In the genomic region with DNA sequence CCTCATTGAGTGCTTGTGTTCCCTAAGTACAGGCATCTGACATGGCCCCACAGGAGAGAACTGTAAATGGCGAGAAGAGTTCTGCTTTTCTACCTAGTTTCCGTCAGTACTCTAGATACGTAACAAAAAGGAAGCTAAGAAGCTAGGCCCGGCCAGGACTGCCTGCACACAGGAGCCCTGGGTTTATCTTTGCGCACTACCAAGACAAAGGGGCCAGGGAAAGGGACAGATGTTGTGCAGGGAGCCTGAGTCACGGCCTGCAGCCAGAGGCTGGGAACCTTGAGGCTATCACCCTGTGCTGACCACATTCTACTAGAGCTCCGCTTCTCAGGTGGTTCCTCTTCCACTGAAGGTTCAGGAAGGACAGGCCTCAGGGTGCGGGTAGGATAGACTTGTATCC, we compare ENCODE assay signal across 24 mouse cellular contexts. TPM values are rescaled to one million over a fixed set of nuclear protein-coding genes. Genes with fewer than 3 reads are reported as not detected.
DNase-seq lines count a peak whose midpoint lies in the region; ATAC-seq and TF ChIP-seq lines count a peak whose summit lies in the region.
"Had no signal": no experiment of that assay in that cellular context is flagged by ENCODE, and none has a peak within 500 bp of the region (broad histone marks: within the 10 kb centered on the region; RNA-seq: fewer than 3 reads in every experiment).

No protein-coding gene starts in this region.

- peak; percentile 50 to 57; a peak in 3 of 4 replicates for TF ChIP-seq EP300 in MEL (IDR thresholded peaks at IDR 0.05; ENCODE audit: low read depth in 1 of 2, low read length in 2 of 2)

- TF ChIP-seq RAD21 in MEL (IDR thresholded peaks at IDR 0.05; ENCODE audit: low read depth, low read length), result no peak

- H3K36me3 ChIP-seq in G1E (replicated peaks) (peaks cover 79% of the 10 kb centered on the region), MEL (ENCODE audit: control insufficient read depth in 1 of 2, insufficient read depth in 2 of 2, low read length in 2 of 2) (peaks cover 0 to 13% of the 10 kb centered on the region in 2 experiments; a peak in 3 of 4 replicates)
- 0 out of 2 replicates have a peak, but pooled peaks cover 2% of the 10 kb centered on the region for H3K36me3 ChIP-seq in liver, embryonic 16.5 days (ENCODE audit: control insufficient read depth, insufficient read depth)

- H3K4me1 ChIP-seq in G1E (ENCODE audit: insufficient read depth, low read depth, low read length) (peaks cover 23% of the 10 kb centered on the region), MEL (ENCODE audit: control insufficient read depth in 1 of 2, insufficient read depth in 2 of 2, low read length in 2 of 2) (peaks cover 13 to 19% of the 10 kb centered on the region in 2 experiments)
- peaks cover 7% of the 10 kb centered on the region for H3K4me1 ChIP-seq in liver, embryonic 16.5 days (ENCODE audit: control insufficient read depth, low read depth, low read length)
- H3K4me1 ChIP-seq: embryonic facial prominence, embryonic 13.5 days; forebrain, embryonic 12.5 days; limb, embryonic 13.5 days had no signal

- 0 out of 4 replicates have a peak, but pooled peaks of 1 of the 2 experiments have one; percentile 30 for TF ChIP-seq POLR2A in MEL (IDR thresholded peaks at IDR 0.05; ENCODE audit: control insufficient read depth in 1 of 2, insufficient read depth in 1 of 2, low read depth in 1 of 2, low read length in 2 of 2, poor library complexity in 1 of 2)

- TF ChIP-seq CTCF in G1E (IDR thresholded peaks at IDR 0.05; ENCODE audit: low read depth, low read length) (no peak), MEL (IDR thresholded peaks at IDR 0.05 in 2 of 3, conservative IDR thresholded peaks at IDR 0.05 in 1 of 3; ENCODE audit: control insufficient read depth in 1 of 3, insufficient read depth in 1 of 3, low read depth in 2 of 3, low read length in 3 of 3, poor library complexity in 1 of 3, severe bottlenecking in 1 of 3) (no peak)

- H3K27ac ChIP-seq in MEL (ENCODE audit: control insufficient read depth, low read depth, low read length), result peak overlapping the region; percentile 84
- no peak overlapping the region for H3K27ac ChIP-seq in liver, embryonic 16.5 days (ENCODE audit: low read length)
- H3K27ac ChIP-seq: embryonic facial prominence, embryonic 13.5 days; forebrain, embryonic 12.5 days; heart, embryonic 13.5 days; hindbrain, embryonic 14.5 days; layer of hippocampus, adult 2 months; limb, embryonic 13.5 days had no signal

- DNase-seq in G1E (ENCODE audit: low spot score) (no peak), MEL (ENCODE audit: low read depth, low spot score) (peak; percentile 93)
- DNase-seq in lung, adult 18-20 months, result no peak
- DNase-seq in cerebellum, adult 11 months, result no peak
- DNase-seq in retina, postnatal 1 day, result no peak
- DNase-seq: adrenal gland, postnatal 14 days; cerebellum, adult 9-11 months; gastrocnemius, postnatal 25 days; heart, adult 18-20 months; kidney, adult 9 months; kidney, postnatal 14 days; lung, embryonic 14.5 days; right cerebral cortex, postnatal 14 days; thymus, postnatal 25 days had no signal

- H3K9ac ChIP-seq in MEL (ENCODE audit: control insufficient read depth, low read depth, low read length, poor library complexity, severe bottlenecking), result peak overlapping the region; percentile 34
- H3K9ac ChIP-seq in liver, embryonic 16.5 days (ENCODE audit: low read depth, low read length), result no peak overlapping the region
- H3K9ac ChIP-seq: embryonic facial prominence, embryonic 13.5 days; forebrain, embryonic 12.5 days; heart, embryonic 13.5 days; hindbrain, embryonic 14.5 days; limb, embryonic 13.5 days; lung, embryonic 14.5 days had no signal

- no peak overlapping the region for H3K4me2 ChIP-seq in liver, embryonic 16.5 days (ENCODE audit: low read depth, low read length)
- H3K4me2 ChIP-seq: embryonic facial prominence, embryonic 13.5 days; forebrain, embryonic 12.5 days; heart, embryonic 13.5 days; hindbrain, embryonic 14.5 days; limb, embryonic 13.5 days; lung, embryonic 14.5 days had no signal

- 33% methylated on average over 8 of the region's 8 CpGs for WGBS in liver, embryonic 16.5 days (ENCODE audit: insufficient replicate concordance)

- ATAC-seq in G1E (ENCODE audit: extremely low read depth, insufficient number of reproducible peaks, low FRiP score, poor library complexity, severe bottlenecking), result peak; percentile 40
- ATAC-seq in hematopoietic stem cell, adult 5-6 weeks (replicated peaks in 1 of 2; ENCODE audit: insufficient read depth in 1 of 2, low FRiP score in 2 of 2, low TSS enrichment in 1 of 2, low read depth in 1 of 2, poor library complexity in 2 of 2, severe bottlenecking in 2 of 2), result peak; percentile 28 to 38; a peak in 2 of 4 replicates
- ATAC-seq in liver, embryonic 16.5 days (ENCODE audit: low read depth), result 0 out of 2 replicates have a peak, but pooled peaks have one; percentile 21
- ATAC-seq: inflammation-experienced regulatory T-cells, adult 6 months had no signal

- no peaks in the 10 kb centered on the region for H3K27me3 ChIP-seq in G1E (ENCODE audit: insufficient read depth, low read length)
- no peaks in the 10 kb centered on the region for H3K27me3 ChIP-seq in MEL (ENCODE audit: control insufficient read depth in 1 of 2, insufficient read depth in 2 of 2, low read length in 2 of 2)
- H3K27me3 ChIP-seq in liver, embryonic 16.5 days (ENCODE audit: control insufficient read depth, insufficient read depth, low read depth, low read length), result no peaks in the 10 kb centered on the region
- H3K27me3 ChIP-seq: embryonic facial prominence, embryonic 13.5 days; forebrain, embryonic 12.5 days; heart, embryonic 13.5 days; limb, embryonic 13.5 days had no signal

- no peaks in the 10 kb centered on the region for H3K9me3 ChIP-seq in G1E (replicated peaks)
- H3K9me3 ChIP-seq in MEL (replicated peaks; ENCODE audit: insufficient read depth, low read length), result no peaks in the 10 kb centered on the region
- no peaks in the 10 kb centered on the region for H3K9me3 ChIP-seq in liver, embryonic 16.5 days (replicated peaks; ENCODE audit: control insufficient read depth, low read length)
- H3K9me3 ChIP-seq: embryonic facial prominence, embryonic 13.5 days; forebrain, embryonic 12.5 days; heart, embryonic 13.5 days; limb, embryonic 13.5 days had no signal

- no peaks in the 10 kb centered on the region for H3K79me2 ChIP-seq in MEL (ENCODE audit: control insufficient read depth, insufficient read depth, low read length, poor library complexity)

- H3K4me3 ChIP-seq in G1E (ENCODE audit: low read depth, low read length) (no peak overlapping the region), MEL (ENCODE audit: control insufficient read depth in 1 of 2, insufficient read depth in 1 of 2, low read depth in 2 of 2, low read length in 2 of 2) (peak overlapping the region in 1 of 2 experiments; percentile 0; a peak in 2 of 4 replicates)
- H3K4me3 ChIP-seq in liver, embryonic 16.5 days (ENCODE audit: low read depth, low read length), result no peak overlapping the region
- H3K4me3 ChIP-seq: embryonic facial prominence, embryonic 13.5 days; erythroblast, embryonic 14.5 days; forebrain, embryonic 12.5 days; heart, embryonic 13.5 days; layer of hippocampus, adult 2 months; limb, embryonic 13.5 days had no signal

TF ChIP-seq in MEL, 35 proteins besides CTCF, POLR2A, EP300 and RAD21 (continues in another document):
- peak; percentile 34; the same call in 1 of the 2 replicates for TF ChIP-seq NRF1 (IDR thresholded peaks at IDR 0.05; ENCODE audit: insufficient read depth, low read depth, low read length, poor library complexity, severe bottlenecking)
- TF ChIP-seq POLR2AphosphoS2 (IDR thresholded peaks at IDR 0.05; ENCODE audit: low read length), result no peak
- peak; percentile 63; the same call in 1 of the 2 replicates for TF ChIP-seq ETS1 (IDR thresholded peaks at IDR 0.05; ENCODE audit: low read depth, low read length)
- 0 out of 2 replicates have a peak, but pooled peaks have one; percentile 14 for TF ChIP-seq RCOR1 (IDR thresholded peaks at IDR 0.05; ENCODE audit: low read depth, low read length)
- peak; percentile 50; the same call in 1 of the 2 replicates for TF ChIP-seq TCF12 (IDR thresholded peaks at IDR 0.05; ENCODE audit: low read depth, low read length)
- TF ChIP-seq GATA1 (IDR thresholded peaks at IDR 0.05; ENCODE audit: low read depth, low read length), result peak; percentile 54
- no peak for TF ChIP-seq MXI1 (IDR thresholded peaks at IDR 0.05; ENCODE audit: low read depth, low read length)
- TF ChIP-seq NELFE (IDR thresholded peaks at IDR 0.05; ENCODE audit: low read depth, low read length), result no peak
- TF ChIP-seq CHD2 (IDR thresholded peaks at IDR 0.05; ENCODE audit: low read length), result no peak
- no peak for TF ChIP-seq USF2 (IDR thresholded peaks at IDR 0.05; ENCODE audit: borderline replicate concordance in 1 of 2, insufficient read depth in 1 of 2, low read depth in 1 of 2, low read length in 2 of 2)
- no peak for TF ChIP-seq MAFK (IDR thresholded peaks at IDR 0.05; ENCODE audit: borderline replicate concordance, low read depth, low read length)
- no peak for TF ChIP-seq SMC3 (IDR thresholded peaks at IDR 0.05; ENCODE audit: low read depth, low read length)
- TF ChIP-seq MAX (IDR thresholded peaks at IDR 0.05; ENCODE audit: low read length), result no peak
- TF ChIP-seq SIN3A (IDR thresholded peaks at IDR 0.05; ENCODE audit: low read length), result no peak; the same call in 1 of the 2 replicates
- TF ChIP-seq TAL1 (IDR thresholded peaks at IDR 0.05; ENCODE audit: low read length), result peak; percentile 46
- no peak for TF ChIP-seq MYB (IDR thresholded peaks at IDR 0.05; ENCODE audit: low read depth, low read length)
- no peak for TF ChIP-seq ZMIZ1 (IDR thresholded peaks at IDR 0.05; ENCODE audit: low read depth, low read length)
- peak; percentile 98 for TF ChIP-seq TBP (IDR thresholded peaks at IDR 0.05; ENCODE audit: low read depth, low read length)
- TF ChIP-seq ELF1 (IDR thresholded peaks at IDR 0.05; ENCODE audit: low read depth, low read length), result peak; percentile 37; the same call in 1 of the 2 replicates
- TF ChIP-seq ZKSCAN1 (IDR thresholded peaks at IDR 0.05; ENCODE audit: low read depth, low read length), result no peak
- TF ChIP-seq ZNF384 (IDR thresholded peaks at IDR 0.05; ENCODE audit: low read depth, low read length), result no peak
- peak; percentile 57; the same call in 1 of the 2 replicates for TF ChIP-seq HCFC1 (IDR thresholded peaks at IDR 0.05; ENCODE audit: low read depth, low read length)

RNA-seq across cellular contexts. Expression of a gene that starts 25.5 kb away (rescaled TPM):
- total RNA-seq in G1E (2014; fragmentation: Nextera tagmentation) (not detected in 2 replicates), G1E (2017) (1.3 TPM in 1 of 2 replicates, not detected in the other), MEL (2012; rRNA removed) (1.2 and 2.8 TPM in 2 replicates)
- polyA plus RNA-seq in G1E (2012) (0.43 and 0.44 TPM in 2 replicates), MEL (2012; ENCODE audit: insufficient read depth in 1 of 2, insufficient read length in 2 of 2, low read depth in 1 of 2, low replicate concordance in 2 of 2, missing spikeins in 1 of 2) (1 to 10 TPM in 1 of 2 experiments, not detected in 1; 1.3 TPM)
- total RNA-seq in hematopoietic stem cell, adult 5-6 weeks (2017), result 0.89 TPM in 1 of 2 replicates, not detected in the other
- polyA plus RNA-seq in liver, embryonic 16.5 days (2015; fragmentation: Nextera tagmentation; extraction: Ambion mirVana), result 43.0 and 56.1 TPM in 2 replicates
- polyA plus RNA-seq: inflammation-experienced regulatory T-cells, adult 6 months had no signal
